Mouse (Mus musculus) myocyte (in vitro differentiated cells): Measurements from ENCODE around the gene Bloc1s4. TPM values are rescaled to one million over a fixed set of nuclear protein-coding genes. Genes with fewer than 3 reads are reported as not detected.

Experiments
- H3K27me3 ChIP-seq: one replicate; pipeline ENCODE4 v1.6.1; 2011; ENCODE audit not compliant: control insufficient read depth, insufficient read depth, insufficient read length
- H3K36me3 ChIP-seq: one replicate; pipeline ENCODE4 v1.6.1; 2011; ENCODE audit not compliant: control insufficient read depth, insufficient read depth
- H3K4me2 ChIP-seq: one replicate; pipeline ENCODE4 v1.6.1; 2011; ENCODE audit warnings: low read depth, control low read depth
- H3K4me3 ChIP-seq: one replicate; pipeline ENCODE4 v1.5.1; 2011; ENCODE audit warnings: mild to moderate bottlenecking, control low read depth, moderate library complexity
- H3K79me2 ChIP-seq: one replicate; pipeline ENCODE4 v1.6.1; 2011; ENCODE audit not compliant: control insufficient read depth, insufficient read depth
- H3ac ChIP-seq: one replicate; pipeline ENCODE4 v1.6.1; 2011; ENCODE audit not compliant: control insufficient read depth, insufficient read length
- CEBPB ChIP-seq: IDR thresholded peaks from 2 replicates; pipeline ENCODE4 v1.6.1; 2011; ENCODE audit warnings: mild to moderate bottlenecking, moderate library complexity; ENCODE audit not compliant: poor library complexity, insufficient read depth, severe bottlenecking
- E2F4 ChIP-seq: IDR thresholded peaks from one replicate; pipeline ENCODE4 v1.6.1; 2011; ENCODE audit warnings: mild to moderate bottlenecking, control low read depth, moderate library complexity; ENCODE audit not compliant: insufficient read depth
- MAX ChIP-seq: IDR thresholded peaks from one replicate; pipeline ENCODE4 v1.6.1; 2011; ENCODE audit warnings: low read depth, mild to moderate bottlenecking, control low read depth
- MYOD1 ChIP-seq, 3 experiments: IDR thresholded peaks; one replicate each; pipeline ENCODE4 v1.6.1; 2011; ENCODE audit warnings: control low read depth in 2 of 3, low read depth in 2 of 3, mild to moderate bottlenecking in 2 of 3, moderate library complexity in 1 of 3; ENCODE audit not compliant: insufficient read length in 2 of 3, control insufficient read depth in 1 of 3
- MYOG ChIP-seq, 3 experiments: IDR thresholded peaks; one replicate each; pipeline ENCODE4 v1.6.1; 2011; ENCODE audit warnings: control low read depth in 2 of 3, low read depth in 2 of 3, mild to moderate bottlenecking in 2 of 3; ENCODE audit not compliant: insufficient read length in 2 of 3, control insufficient read depth in 1 of 3, insufficient read depth in 1 of 3
- POLR2A ChIP-seq: IDR thresholded peaks from one replicate; pipeline ENCODE4 v1.6.1; 2011; ENCODE audit warnings: low read depth, mild to moderate bottlenecking, control low read depth, moderate library complexity; ENCODE audit not compliant: insufficient read length
- POLR2AphosphoS2 ChIP-seq: IDR thresholded peaks from one replicate; pipeline ENCODE4 v1.6.1; 2011; ENCODE audit warnings: low read depth, control low read depth; ENCODE audit not compliant: insufficient read length
- REST ChIP-seq: IDR thresholded peaks from one replicate; pipeline ENCODE4 v1.6.1; 2011; ENCODE audit warnings: mild to moderate bottlenecking, control low read depth, moderate library complexity; ENCODE audit not compliant: insufficient read depth, insufficient read length
- SRF ChIP-seq: IDR thresholded peaks from one replicate; pipeline ENCODE4 v1.6.1; 2011; ENCODE audit warnings: low read depth; ENCODE audit not compliant: control insufficient read depth, insufficient read length
- TCF12 ChIP-seq: IDR thresholded peaks from one replicate; pipeline ENCODE4 v1.6.1; 2011; ENCODE audit warnings: mild to moderate bottlenecking, control low read depth; ENCODE audit not compliant: poor library complexity, insufficient read depth, severe bottlenecking
- TCF3 ChIP-seq: IDR thresholded peaks from one replicate; pipeline ENCODE4 v1.6.1; 2011; ENCODE audit warnings: low read depth, control low read depth; ENCODE audit not compliant: insufficient read length
- USF1 ChIP-seq: IDR thresholded peaks from one replicate; pipeline ENCODE4 v1.6.1; 2011; ENCODE audit warnings: low read depth, mild to moderate bottlenecking, control low read depth, moderate library complexity
- polyA plus RNA-seq: library from polyadenylated mRNA; unstranded; fragments of >200 nt; fragmentation: generic; extraction: Trizol; gene quantifications from one replicate; pipeline ENCODE4 v1.2.1, GENCODE M21; 2012; ENCODE audit warnings: missing spikeins

The Bloc1s4 gene
- polyA plus RNA-seq, 1 experiment: 20.3 TPM

GRCm38 (mm10) chr5:36728403-36729085 is 19.9 kb downstream of the Bloc1s4 start:
- Histone ChIP-seq H3K79me2 (no peaks in the 10 kb centered on the region), H3K36me3 (no peaks in the 10 kb centered on the region), H3K4me2 (no peak overlapping the region), H3K4me3 (no peak overlapping the region), H3ac (no peak overlapping the region), H3K27me3 (no peaks in the 10 kb centered on the region)
- TF ChIP-seq POLR2A: no peak
- TF ChIP-seq REST: no peak
- no peak for TF ChIP-seq USF1
- no peak for TF ChIP-seq TCF12
- TF ChIP-seq MYOG (IDR thresholded peaks at IDR 0.05; ENCODE audit: control insufficient read depth in 1 of 3, insufficient read depth in 1 of 3, insufficient read length in 2 of 3, low read depth in 2 of 3): no peak
- TF ChIP-seq MYOD1 (IDR thresholded peaks at IDR 0.05; ENCODE audit: control insufficient read depth in 1 of 3, insufficient read length in 2 of 3, low read depth in 2 of 3): no peak
- TF ChIP-seq POLR2AphosphoS2: no peak
- TF ChIP-seq TCF3: no peak
- no peak for TF ChIP-seq SRF
- no peak for TF ChIP-seq MAX
- no peak for TF ChIP-seq E2F4
- TF ChIP-seq CEBPB: no peak

- Histone ChIP-seq H3K27me3 (no peaks in the 10 kb centered on the region), H3ac (no peak overlapping the region), H3K4me2 (no peak overlapping the region), H3K79me2 (no peaks in the 10 kb centered on the region), H3K36me3 (no peaks in the 10 kb centered on the region), H3K4me3 (no peak overlapping the region)
- no peak for TF ChIP-seq TCF12
- no peak for TF ChIP-seq POLR2A
- TF ChIP-seq POLR2AphosphoS2: no peak
- TF ChIP-seq MYOD1 (IDR thresholded peaks at IDR 0.05; ENCODE audit: control insufficient read depth in 1 of 3, insufficient read length in 2 of 3, low read depth in 2 of 3): no peak
- TF ChIP-seq CEBPB: no peak
- no peak for TF ChIP-seq SRF
- no peak for TF ChIP-seq E2F4
- TF ChIP-seq REST: no peak
These were observed 20.7 kb downstream of the Bloc1s4 start for GRCm38 (mm10) chr5:36727776-36728175.

GRCm38 (mm10) chr5:36727136-36727535 is 21.3 kb downstream of the Bloc1s4 start:
- no peak for TF ChIP-seq MAX
- Histone ChIP-seq H3K4me2 (no peak overlapping the region), H3K27me3 (no peaks in the 10 kb centered on the region), H3K4me3 (no peak overlapping the region), H3K79me2 (no peaks in the 10 kb centered on the region), H3ac (no peak overlapping the region), H3K36me3 (no peaks in the 10 kb centered on the region)

DNA sequence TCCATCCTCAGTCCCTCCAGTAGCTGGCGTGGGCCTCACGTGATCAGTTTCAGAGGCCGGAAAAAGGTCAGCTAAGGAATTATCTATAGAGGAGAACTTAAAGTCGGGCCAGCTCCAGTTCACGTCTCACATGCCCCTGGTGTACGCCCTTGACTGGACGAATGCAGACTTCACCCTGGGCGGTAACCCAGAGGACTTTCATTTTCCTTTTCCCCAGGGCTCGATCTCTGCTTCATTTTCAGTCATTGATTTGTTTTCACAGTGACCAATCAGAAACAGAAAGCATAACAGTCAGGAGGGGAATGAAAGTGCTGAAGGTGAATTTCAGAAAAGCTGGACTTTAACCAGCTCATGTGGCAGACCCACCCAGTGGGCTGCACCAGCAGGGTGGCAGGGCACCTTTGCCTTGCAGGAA is 22.1 kb downstream of the Bloc1s4 start:
- TF ChIP-seq TCF12 (no peak), E2F4 (no peak), SRF (no peak), POLR2AphosphoS2 (no peak), TCF3 (no peak), MYOD1 (IDR thresholded peaks at IDR 0.05; ENCODE audit: control insufficient read depth in 1 of 3, insufficient read length in 2 of 3, low read depth in 2 of 3) (no peak), USF1 (no peak), MYOG (IDR thresholded peaks at IDR 0.05; ENCODE audit: control insufficient read depth in 1 of 3, insufficient read depth in 1 of 3, insufficient read length in 2 of 3, low read depth in 2 of 3) (no peak), POLR2A (no peak), MAX (no peak), CEBPB (no peak), REST (no peak)
- no peak overlapping the region for H3K4me3 ChIP-seq
- H3K27me3 ChIP-seq: no peaks in the 10 kb centered on the region

GRCm38 (mm10) chr5:36725861-36726260 is 22.6 kb downstream of the Bloc1s4 start:
- Histone ChIP-seq H3ac (no peak overlapping the region), H3K4me2 (no peak overlapping the region), H3K36me3 (no peaks in the 10 kb centered on the region), H3K79me2 (no peaks in the 10 kb centered on the region), H3K27me3 (no peaks in the 10 kb centered on the region), H3K4me3 (no peak overlapping the region)
- TF ChIP-seq E2F4 (no peak), USF1 (no peak), MYOD1 (IDR thresholded peaks at IDR 0.05; ENCODE audit: control insufficient read depth in 1 of 3, insufficient read length in 2 of 3, low read depth in 2 of 3) (no peak), MYOG (IDR thresholded peaks at IDR 0.05; ENCODE audit: control insufficient read depth in 1 of 3, insufficient read depth in 1 of 3, insufficient read length in 2 of 3, low read depth in 2 of 3) (no peak), POLR2A (no peak), CEBPB (no peak), TCF12 (no peak), SRF (no peak), REST (no peak), TCF3 (no peak), POLR2AphosphoS2 (no peak), MAX (no peak)

More for the DNA sequence above, 22.1 kb downstream of the Bloc1s4 start:
- H3K4me2 ChIP-seq: no peak overlapping the region
- H3ac ChIP-seq: no peak overlapping the region
- H3K36me3 ChIP-seq: no peaks in the 10 kb centered on the region
- H3K79me2 ChIP-seq: no peaks in the 10 kb centered on the region
